Mouse (Mus musculus) spleen, postnatal 14 days (tissue): ENCODE results near the gene 4930524B15Rik.
"Not testable (repeated sequence)": the region's sequence is repeated elsewhere in the genome, so short reads cannot be mapped to it uniquely, and the experiment has no call there.

Source experiments
- DNase-seq, 2 experiments: peaks; one replicate each; pipeline ENCODE4 v3.0.0; 2021 to 2022; ENCODE audit warnings: low spot score in 2 of 2

The 4930524B15Rik gene

DNA sequence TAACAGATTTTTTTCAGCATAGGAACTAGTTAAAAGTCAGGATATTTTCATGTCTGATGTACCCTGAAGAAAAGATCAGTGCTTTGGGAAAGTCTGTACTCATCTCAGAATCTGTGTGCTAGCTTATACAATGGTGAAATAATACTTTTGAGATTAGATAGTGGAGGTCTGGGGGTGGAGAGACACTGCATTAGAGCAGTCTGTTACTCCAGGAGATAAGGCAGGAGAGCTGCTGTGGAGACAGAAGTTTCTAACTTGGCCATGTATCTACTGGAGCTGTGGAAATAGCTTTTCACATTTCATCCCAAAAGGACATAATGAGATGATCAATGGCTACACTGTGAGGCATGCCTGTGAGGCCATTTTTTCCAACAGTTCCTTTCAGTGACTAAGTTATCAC, 17.9 kb downstream of the 4930524B15Rik start:
- DNase-seq, result no peak

DNA sequence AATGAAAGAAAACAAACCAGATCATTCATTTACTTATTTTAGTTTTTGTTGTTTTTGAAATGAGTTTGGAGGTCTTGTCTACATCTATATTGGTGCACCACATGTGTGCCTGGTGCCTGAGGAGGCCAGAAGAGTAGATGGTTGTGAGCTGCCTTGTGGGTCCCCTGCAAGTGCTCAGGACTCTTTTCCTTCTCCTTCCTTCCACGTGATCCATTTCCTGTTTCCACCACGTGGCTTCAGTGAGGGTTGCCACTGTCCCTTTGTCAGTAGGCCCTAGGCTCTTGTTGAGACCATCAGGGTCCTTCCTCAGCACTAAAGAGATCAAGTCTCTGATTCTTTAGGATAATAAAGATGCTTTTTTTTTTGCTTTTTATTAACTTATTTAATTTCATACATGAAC, 19.4 kb downstream of the 4930524B15Rik start:
- DNase-seq, result no peak

GRCm38 (mm10) chr11:31992535-31992934, 27.1 kb downstream of the 4930524B15Rik start:
- DNase-seq, result no peak

DNA sequence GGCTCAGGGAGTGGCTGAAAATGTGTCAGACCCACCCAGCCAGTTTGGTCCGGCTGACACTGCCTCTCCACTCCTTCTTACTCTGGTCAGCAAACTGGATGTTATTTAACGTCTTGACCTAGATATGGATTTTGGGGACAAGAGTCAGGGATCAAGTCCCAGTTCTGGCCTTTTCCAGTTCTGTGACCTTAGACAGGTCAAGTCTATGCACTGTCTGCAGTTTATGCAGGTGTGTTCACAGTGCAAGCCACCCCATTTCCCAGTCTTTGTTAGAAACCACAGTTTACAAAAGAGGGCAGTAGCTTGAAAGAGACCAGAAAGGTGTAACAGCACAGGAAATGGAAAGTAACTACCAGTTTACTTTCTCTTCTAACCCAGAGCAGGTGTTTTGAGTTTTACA, 34.3 kb downstream of the 4930524B15Rik start:
- no peak for DNase-seq

DNA sequence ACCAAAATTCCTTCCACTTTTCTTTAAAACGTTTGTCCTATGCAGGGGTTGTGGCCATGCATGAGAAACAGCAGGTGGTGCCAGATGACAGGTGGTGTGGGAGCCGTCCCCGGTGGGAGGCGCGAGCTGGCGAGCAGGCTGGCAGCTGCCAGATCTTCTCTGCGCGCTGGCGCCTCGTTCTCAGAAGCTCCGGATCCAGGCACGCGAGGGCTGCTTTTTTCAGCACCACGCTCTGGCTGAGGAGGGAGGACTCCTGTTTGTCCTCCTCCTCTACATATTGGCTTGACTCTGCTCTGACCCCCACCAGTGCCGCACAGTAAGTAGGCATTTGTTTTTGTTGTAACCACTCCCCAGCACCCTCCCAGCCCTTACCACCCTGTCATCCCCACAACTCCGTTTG, 34.9 kb downstream of the 4930524B15Rik start, which contains the start of gene Nsg2:
Gene Nsg2 (plus strand): TSS at position 183 of the 400 bp plus-strand sequence.
- peak; percentile 48 to 54 for DNase-seq

GRCm38 (mm10) chr11:32001181-32001910, 36.0 kb downstream of the 4930524B15Rik start:
- no peak for DNase-seq

DNA sequence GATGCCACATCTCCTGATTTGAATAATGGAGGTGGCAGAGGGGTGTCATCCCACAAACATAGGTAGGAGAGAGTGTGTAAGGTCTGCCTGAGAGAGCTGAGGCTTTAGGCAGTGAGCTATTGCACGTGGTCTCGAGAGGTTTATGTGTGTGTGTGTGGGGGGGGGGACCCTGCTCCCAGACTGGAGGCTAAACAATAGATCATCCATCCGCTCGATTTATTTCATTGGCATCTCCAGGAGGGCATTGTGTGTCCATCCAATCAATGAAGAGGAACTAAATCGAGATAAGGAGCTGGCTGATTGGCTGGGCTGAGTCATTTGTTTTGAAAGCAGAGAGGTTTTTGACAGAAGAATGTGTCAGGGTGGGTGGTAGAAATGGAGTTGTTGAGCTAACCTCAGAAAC, 37.3 kb downstream of the 4930524B15Rik start:
- DNase-seq, result no peak

GRCm38 (mm10) chr11:32008049-32008448, 42.7 kb downstream of the 4930524B15Rik start:
- DNase-seq, result not testable (repeated sequence)

GRCm38 (mm10) chr11:32008852-32009251, 43.5 kb downstream of the 4930524B15Rik start:
- no peak for DNase-seq

GRCm38 (mm10) chr11:32009961-32010662, 44.7 kb downstream of the 4930524B15Rik start:
- DNase-seq, result no peak

- peak in 1 of 2 experiments; percentile 21 for DNase-seq
These were observed 45.2 kb downstream of the 4930524B15Rik start for GRCm38 (mm10) chr11:32010663-32010970.

DNA sequence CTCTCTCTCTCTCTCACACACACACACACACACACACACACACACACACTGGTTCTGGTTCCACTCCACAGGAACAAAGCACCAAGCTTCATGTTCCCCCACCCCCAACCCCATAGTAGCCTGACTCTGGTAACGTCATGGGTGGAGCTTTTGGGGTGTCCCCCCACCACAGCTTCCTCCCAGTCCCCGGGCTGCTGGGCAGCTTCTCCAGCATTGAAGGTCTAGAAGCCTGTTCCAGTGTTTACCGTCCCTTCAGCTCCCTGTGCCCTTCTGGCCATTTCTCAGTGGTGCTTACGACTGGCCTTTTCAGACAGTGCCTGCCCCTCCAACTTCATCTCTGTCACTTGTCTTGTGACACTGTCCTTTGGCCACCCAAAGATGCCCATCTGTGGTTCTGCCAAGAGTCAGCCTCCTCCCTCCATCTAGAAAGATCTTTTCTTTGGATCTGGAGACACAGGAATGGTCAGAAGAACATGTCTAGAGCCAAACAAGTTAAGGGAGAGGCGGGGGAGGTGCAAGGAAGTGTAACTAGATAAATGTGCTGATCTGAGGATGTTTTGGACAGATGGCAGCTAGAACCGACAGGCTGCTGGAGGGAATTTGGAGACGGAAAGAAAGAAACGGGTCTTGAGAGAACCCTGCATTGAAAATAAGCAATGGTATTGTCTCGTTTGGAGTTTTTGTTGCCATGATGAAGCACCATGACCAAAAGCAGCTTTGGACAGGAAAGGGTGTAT, 46.6 kb downstream of the 4930524B15Rik start:
- no peak for DNase-seq

DNA sequence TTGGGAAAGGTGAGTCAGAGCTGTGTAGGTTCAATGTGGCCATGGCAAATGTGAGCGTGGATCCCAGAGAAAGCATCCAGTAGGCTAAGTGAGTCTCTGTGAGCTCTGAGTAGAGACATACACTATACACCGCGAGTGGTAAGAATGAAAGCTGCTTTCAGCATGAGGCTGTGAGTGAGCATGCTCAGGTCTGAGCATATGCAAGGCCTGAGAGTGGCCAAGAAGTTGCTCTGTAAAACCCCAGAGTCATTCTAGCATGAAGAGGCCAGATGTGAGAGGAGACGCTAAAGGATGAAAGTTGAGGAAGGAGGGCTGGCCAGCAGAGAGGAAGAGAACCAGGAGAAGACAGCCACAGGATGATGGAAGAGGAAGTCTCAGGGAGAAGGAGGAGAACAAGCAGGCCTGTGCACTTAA, 47.6 kb downstream of the 4930524B15Rik start:
- DNase-seq, result no peak

DNA sequence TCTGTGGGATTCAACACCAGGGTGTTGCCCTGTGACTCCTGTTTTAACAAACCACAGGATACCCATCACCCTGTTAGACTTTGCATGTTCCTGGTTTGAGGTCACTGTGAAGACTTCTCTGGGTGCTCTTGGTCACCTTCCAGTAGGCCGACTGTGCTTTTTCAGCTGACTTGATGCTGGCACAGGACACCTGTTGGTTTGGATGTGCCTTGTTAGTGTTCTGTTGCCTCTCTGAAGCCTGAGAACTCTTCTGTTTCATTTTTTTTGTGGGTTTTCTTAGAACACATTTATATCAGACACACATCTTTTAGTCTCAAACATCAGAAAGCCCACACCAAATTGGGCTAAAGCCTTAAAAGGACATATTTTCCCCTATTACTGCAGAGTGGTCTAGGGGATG, 48.2 kb downstream of the 4930524B15Rik start:
- DNase-seq, result no peak

DNA sequence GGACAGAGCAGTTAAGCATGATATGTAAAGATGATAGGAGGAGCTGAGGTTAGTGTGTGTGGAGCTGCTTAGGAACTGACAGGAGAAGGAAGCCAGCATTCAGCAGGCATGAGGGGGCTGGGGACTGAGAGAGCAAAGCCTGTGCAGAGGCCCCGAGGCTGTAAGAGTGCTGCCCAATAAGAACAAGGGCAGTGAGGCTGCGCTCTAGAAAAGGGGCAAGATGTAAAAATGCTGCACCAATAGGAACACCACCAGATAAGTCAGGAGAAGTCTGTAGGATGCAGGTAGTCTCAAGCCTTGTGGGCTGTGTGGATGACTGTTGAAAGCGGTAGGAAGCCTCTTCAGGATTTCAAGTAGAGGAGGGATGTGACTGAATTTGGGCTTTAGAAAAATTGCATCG, 52.8 kb downstream of the 4930524B15Rik start:
- no peak for DNase-seq

DNA sequence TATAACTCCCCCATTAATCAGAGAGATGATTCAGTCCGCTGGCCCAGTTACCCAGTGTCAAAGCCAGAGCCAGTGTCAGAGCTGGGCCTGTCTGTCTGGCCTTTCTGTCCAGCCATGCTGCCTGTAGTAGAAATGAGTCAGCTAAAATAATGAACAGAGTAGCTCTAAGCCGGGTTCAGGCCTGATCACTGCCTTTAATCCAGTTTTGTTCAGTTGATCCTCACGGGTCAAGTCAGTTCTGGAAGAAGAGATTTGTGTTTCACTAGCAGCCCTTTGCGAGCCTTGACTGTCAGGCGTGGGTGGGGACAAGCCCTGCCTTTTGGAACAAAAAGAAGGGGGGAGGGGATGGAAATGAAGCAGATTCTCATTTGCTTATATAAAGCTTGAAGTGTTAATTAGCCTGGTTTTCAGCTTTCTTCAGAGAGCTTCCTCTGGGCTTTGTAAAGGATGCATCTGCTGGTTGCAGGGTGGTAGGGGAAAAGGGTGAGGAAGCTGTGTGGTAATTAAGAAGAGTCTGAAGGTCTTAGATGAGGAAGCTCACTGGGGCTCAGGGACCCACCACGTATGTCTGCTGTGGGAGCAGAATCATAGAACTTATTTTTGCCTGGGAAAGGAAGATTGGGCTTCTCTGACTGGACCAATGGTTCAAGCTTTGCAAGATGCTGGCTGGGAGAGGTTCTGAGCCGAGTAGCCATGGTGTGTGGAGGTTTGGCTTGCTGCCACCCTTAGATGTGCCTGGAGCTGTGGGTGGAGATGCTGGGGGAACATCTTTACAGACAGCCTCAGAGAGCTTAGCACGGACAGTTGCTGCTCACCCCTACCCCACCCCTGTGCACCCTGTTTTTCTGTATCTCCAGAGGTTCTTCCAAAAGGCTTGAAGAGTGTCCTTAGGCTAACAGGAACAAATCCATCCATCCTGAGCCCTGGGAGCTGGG, 54.9 kb downstream of the 4930524B15Rik start:
- DNase-seq, result no peak

GRCm38 (mm10) chr11:32026634-32027033, 61.2 kb downstream of the 4930524B15Rik start:
- no peak for DNase-seq

DNA sequence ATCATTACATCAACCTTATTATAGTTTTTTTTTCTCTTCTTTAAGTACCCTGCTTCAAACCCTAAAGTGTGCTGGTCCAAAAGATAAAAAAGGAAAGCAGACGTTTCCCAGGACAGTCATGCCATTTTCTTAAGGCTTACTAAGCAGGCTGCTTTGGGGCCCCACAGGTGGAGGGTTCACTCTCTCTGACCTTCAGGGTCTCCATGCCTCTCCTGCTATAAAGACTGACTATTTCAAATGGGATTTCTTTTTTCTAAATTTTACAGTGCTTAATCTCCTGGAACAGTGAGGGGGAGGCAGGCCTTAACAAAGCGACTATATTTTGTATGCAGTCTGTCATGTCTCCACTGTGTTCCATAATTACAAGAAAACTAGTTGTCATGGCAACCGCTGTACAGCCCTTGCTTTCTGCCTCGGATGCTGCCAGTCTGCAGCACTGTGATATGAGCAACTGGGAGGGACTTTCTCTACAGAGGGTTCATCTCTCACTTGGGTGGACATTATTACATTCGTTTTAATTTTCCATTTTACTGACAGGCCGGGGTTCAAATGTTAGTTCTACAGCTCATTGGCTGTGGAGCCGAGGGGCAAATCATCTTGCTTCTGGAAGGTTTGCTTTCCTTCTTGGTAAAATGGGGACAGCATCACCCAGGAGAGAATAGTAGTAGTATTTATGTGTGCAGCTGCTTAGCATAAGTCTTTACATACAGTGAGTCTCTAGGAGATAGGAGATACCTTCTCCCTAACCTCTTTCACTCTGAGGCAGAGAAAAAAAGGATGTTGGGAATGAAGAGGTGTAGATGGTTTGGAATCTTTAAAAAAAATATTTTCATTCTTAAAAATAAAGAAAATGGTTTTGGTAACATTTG, 62.3 kb downstream of the 4930524B15Rik start:
- DNase-seq, result no peak

- no peak for DNase-seq
These were observed 63.2 kb downstream of the 4930524B15Rik start for GRCm38 (mm10) chr11:32028605-32029004.
